Mouse (Mus musculus) G1E (cell line): ENCODE measurements at regions not wholly inside any gene's neighbourhood (a gene's known extent, or its start where the extent isn't known, plus 50 kb on each side); places are given as distances from the start of the nearest gene placed in this dataset.
A peak's percentile ranks its signal among the peaks of the same experiment; 100 is the strongest.

Experiments
- ATAC-seq: 2 replicates; pipeline ENCODE4 v1.8.0; 2016; ENCODE audit warnings: mild to moderate bottlenecking; ENCODE audit not compliant: insufficient number of reproducible peaks, poor library complexity, low FRiP score, severe bottlenecking; ENCODE audit errors: extremely low read depth
- DNase-seq: peaks from one replicate; pipeline ENCODE4 v3.0.0; 2012; ENCODE audit warnings: low spot score
- H3K27me3 ChIP-seq: 2 replicates; pipeline ENCODE4 v1.6.1; 2012; ENCODE audit warnings: mild to moderate bottlenecking, low read length, inconsistent platforms; ENCODE audit not compliant: insufficient read depth
- H3K36me3 ChIP-seq: replicated peaks from 2 replicates; pipeline ENCODE3; 2012; ENCODE audit warnings: mild to moderate bottlenecking, inconsistent platforms
- H3K4me1 ChIP-seq: 2 replicates; pipeline ENCODE4 v1.6.1; 2012; ENCODE audit warnings: low read depth, low read length, inconsistent platforms, mixed read lengths; ENCODE audit not compliant: insufficient read depth
- H3K4me3 ChIP-seq: 2 replicates; pipeline ENCODE4 v1.5.1; 2012; ENCODE audit warnings: low read depth, mild to moderate bottlenecking, inconsistent platforms, low read length, moderate library complexity, mixed read lengths
- H3K9me3 ChIP-seq: replicated peaks from 2 replicates; pipeline ENCODE4 v1.6.1; 2012; ENCODE audit warnings: inconsistent platforms
- CTCF ChIP-seq: IDR thresholded peaks from 2 replicates; pipeline ENCODE4 v1.5.1; 2012; ENCODE audit warnings: low read depth, low read length, inconsistent platforms, mixed read lengths
- GATA1 ChIP-seq: IDR thresholded peaks from 2 replicates; pipeline ENCODE4 v1.6.1; 2012; ENCODE audit warnings: borderline replicate concordance, low read length, inconsistent platforms, mixed read lengths
- GATA2 ChIP-seq: IDR thresholded peaks from 2 replicates; pipeline ENCODE4 v1.6.1; 2012; ENCODE audit warnings: low read depth, low read length, inconsistent platforms, borderline replicate concordance
- POLR2AphosphoS5 ChIP-seq: IDR thresholded peaks from 2 replicates; pipeline ENCODE4 v1.6.1; 2012; ENCODE audit warnings: low read depth, low read length, inconsistent platforms; ENCODE audit not compliant: insufficient replicate concordance
- TAL1 ChIP-seq: conservative IDR thresholded peaks from 2 replicates; pipeline ENCODE4 v1.6.1; 2012; ENCODE audit warnings: low read depth, low read length, inconsistent platforms, mixed read lengths

DNA sequence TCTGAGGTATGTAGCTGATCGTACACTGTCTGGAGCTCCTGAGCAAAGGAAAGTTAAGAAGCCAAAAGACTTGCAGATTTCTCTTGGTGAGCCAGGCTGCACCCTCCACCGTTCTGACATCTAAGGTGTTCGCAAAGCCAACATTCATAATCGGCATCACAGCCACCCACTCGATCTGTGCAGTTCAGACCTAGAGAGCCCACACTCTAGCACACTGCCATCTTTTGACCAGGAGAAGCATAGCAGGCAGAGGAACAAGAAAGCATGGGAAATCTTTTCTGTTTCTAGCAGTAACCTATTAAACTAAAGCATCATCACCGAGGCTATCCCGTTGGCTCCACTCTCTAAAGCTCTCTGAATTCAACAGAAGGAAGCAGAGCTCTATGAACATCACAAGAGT lies 59.2 kb downstream of the Areg start:
- Histone ChIP-seq H3K4me3 (no peak overlapping the region), H3K27me3 (no peaks in the 10 kb centered on the region), H3K9me3 (no peaks in the 10 kb centered on the region), H3K4me1 (no peaks in the 10 kb centered on the region), H3K36me3 (no peaks in the 10 kb centered on the region)
- TF ChIP-seq CTCF (no peak), GATA1 (no peak), GATA2 (no peak), POLR2AphosphoS5 (no peak), TAL1 (no peak)
- DNase-seq: no peak
- ATAC-seq: no peak

DNA sequence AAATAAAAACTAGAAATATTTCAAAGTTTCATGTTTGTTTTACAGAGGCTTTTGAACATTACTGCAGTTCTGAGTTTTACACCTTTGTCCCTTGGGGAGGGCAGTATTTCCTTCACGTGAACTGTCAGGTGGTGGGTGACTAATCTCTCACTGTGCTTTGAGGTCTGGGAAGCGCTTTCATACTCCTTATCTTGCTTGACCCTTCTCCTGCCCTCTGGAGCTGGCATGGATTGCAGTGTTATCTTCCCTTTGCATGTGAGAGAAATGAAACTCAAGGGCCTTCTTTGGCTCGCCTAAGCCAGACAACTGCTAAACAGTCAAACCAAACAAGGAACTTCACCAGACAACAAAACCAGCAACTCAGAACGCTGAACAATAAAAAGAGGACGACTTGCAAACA lies 61.0 kb downstream of the Areg start:
- Histone ChIP-seq H3K27me3 (no peaks in the 10 kb centered on the region), H3K9me3 (no peaks in the 10 kb centered on the region), H3K4me1 (no peaks in the 10 kb centered on the region), H3K4me3 (no peak overlapping the region), H3K36me3 (no peaks in the 10 kb centered on the region)
- TF ChIP-seq GATA1 (no peak), TAL1 (no peak), POLR2AphosphoS5 (no peak), GATA2 (no peak), CTCF (no peak)
- no peak for DNase-seq
- peak; percentile 66 for ATAC-seq

DNA sequence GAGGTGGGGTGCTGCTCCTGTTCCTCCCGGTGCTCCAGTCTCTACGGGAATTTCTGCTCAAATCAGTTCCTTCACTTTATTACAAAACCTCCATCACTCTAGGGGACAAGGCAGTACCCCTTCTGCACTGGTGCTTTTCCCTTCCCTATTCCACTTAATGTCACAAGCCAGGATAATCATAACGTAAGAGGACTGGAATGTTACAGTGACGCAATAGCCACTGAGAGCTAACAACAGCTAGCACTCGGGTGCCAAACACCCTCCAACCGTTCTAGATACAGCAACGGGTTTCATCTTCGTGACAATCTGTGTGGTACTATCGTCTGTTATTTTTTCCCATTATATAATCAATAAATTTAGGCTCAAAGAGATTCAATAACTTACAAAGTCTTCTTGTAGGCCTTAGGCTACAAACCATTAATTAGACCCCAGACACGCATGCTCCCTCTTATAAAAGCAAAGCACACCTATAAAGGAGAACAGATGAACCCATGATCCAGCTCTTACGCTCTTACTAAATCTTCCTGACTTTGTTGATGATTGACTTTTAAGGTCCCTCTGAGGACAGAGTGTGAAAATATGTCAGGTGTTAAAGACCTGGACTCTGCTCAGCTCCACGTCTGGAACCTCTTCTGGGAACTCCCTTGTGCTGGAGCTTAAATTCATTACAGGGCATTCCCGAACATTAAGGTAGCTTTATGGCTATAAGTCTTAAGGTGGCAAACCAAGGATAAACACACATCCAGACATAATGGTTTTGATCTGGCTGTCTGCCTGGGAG lies 65.0 kb downstream of the Areg start:
- no peaks in the 10 kb centered on the region for H3K9me3 ChIP-seq
- ATAC-seq (no peak), DNase-seq (no peak)
- TF ChIP-seq POLR2AphosphoS5: no peak
- H3K4me3 ChIP-seq: no peak overlapping the region
- H3K4me1 ChIP-seq: no peaks in the 10 kb centered on the region
- no peaks in the 10 kb centered on the region for H3K36me3 ChIP-seq
- no peaks in the 10 kb centered on the region for H3K27me3 ChIP-seq

DNA sequence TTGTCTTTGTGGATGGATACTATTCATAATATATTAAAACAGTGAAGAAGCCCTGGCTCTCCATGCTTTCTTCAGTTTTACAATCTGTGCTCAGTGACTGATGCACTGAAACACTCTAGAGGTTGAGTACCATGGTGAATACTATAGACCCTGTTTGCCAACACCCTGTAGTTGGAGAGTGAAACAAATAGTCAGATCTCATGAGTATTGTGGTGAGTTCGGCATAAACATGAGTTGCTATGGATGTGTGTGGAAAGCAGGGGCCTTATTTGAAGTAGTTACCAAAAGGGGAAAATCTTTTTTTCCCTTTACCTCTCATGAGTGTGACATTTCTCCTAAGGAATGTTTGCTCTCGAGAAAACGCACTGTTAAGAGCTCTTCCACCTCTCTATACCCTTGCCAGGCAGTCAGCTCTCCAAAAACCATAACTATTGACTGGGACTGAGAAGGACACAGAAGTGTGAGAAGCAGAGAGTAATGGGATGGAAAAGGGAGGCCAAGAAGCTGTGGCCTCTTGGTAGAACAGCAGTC lies 66.0 kb downstream of the Areg start:
- Histone ChIP-seq H3K4me1 (no peaks in the 10 kb centered on the region), H3K4me3 (no peak overlapping the region), H3K27me3 (no peaks in the 10 kb centered on the region), H3K9me3 (no peaks in the 10 kb centered on the region), H3K36me3 (no peaks in the 10 kb centered on the region)
- no peak for TF ChIP-seq TAL1
- no peak for DNase-seq
- no peak for ATAC-seq

DNA sequence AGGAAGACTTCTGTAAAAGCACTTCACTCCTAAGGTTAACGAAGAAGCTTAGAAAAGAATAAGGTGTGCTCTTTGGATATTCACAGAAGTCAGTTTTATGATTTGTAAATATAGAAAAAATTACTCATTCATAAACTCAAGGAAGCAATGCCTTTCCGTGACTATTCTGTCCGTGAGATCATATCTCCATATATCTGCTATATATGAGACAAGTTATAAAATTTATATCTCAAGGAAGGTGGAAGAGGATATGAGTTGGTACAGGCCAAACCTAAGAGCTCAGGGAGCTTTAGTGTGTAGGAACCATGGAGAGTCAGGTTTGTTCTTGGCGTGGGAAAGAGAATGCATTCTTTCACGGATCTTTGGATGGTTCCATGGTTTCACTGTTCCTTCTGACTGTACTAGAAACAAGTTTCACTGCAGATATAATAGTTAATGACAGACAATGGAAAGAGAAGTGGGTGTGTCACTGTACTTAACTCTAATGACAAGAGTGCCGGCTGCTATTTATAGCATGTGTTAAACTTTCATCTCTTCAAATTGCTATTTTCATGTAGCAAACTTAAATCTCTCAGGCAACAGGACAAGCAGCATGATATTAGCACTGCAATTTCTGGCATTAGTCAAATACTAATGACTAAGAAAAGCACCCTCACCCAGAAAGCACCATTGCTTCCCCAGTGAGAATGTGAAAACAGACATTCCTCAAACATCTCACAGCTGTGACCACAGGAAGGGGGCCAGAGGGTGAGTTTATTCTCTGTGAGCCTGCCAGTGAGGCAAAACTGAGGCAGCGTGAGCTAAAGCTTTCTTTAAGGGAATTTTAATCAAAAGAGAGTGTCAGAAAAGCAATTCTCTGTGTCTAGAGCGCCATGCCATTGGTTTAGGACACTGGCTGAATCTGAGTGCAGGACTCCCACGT lies 67.4 kb downstream of the Areg start:
- Histone ChIP-seq H3K9me3 (no peaks in the 10 kb centered on the region), H3K27me3 (no peaks in the 10 kb centered on the region), H3K4me3 (no peak overlapping the region), H3K36me3 (no peaks in the 10 kb centered on the region), H3K4me1 (no peaks in the 10 kb centered on the region)
- TF ChIP-seq POLR2AphosphoS5 (no peak), GATA1 (no peak), GATA2 (no peak), CTCF (no peak), TAL1 (no peak)
- ATAC-seq (no peak), DNase-seq (no peak)

DNA sequence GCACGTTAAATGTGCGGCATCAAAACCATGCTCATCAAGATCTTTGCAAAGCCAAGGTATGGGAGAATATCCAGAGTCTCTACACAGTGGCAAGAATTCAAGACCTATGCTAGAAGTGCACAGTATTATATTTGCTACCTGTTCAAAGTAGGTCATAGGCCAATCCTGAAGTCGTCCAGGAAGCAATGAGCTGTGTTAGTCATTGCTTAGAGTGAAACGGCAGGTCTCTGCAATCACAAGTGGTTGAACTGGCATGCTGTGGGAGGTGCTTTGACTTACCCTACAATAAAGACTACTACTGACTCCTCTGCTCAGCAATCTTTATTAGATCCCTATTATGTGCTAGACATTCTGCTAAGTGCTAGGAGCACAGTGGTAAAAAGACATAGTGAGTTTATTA lies 80.8 kb downstream of the Areg start:
- H3K9me3 ChIP-seq: no peaks in the 10 kb centered on the region
- no peak overlapping the region for H3K4me3 ChIP-seq
- H3K36me3 ChIP-seq: no peaks in the 10 kb centered on the region
- H3K27me3 ChIP-seq: no peaks in the 10 kb centered on the region
- DNase-seq (no peak), ATAC-seq (no peak)
- TF ChIP-seq CTCF (no peak), POLR2AphosphoS5 (no peak), GATA1 (no peak)
- no peaks in the 10 kb centered on the region for H3K4me1 ChIP-seq
